Mouse (Mus musculus): ENCODE measurements around the gene Tstd2.
A peak's percentile ranks its signal among the peaks of the same experiment; 100 is the strongest.

Tstd2 gene

GRCm38 (mm10) chr4:46119514-46120094 is 18.9 kb downstream of the Tstd2 start:
- no peak for DNase-seq (ENCODE audit: low read depth)

DNA sequence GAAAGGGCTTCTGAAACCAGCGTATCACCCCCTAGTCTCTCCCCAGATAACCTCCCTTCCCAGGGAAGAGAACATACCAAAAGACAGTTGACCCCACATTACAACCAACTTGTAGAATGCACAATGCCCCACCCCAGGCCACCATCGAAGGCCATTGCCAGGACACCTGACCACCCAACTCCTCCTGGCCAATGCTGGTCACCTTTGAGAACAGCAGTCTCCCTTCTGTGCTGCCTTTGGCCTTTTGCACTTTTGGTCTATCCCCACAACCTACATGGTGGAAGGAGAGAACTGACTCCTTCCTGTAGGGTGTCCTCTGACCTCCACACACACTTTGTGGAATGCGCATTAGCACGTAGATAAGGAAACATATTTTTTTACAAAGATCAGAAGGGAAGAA is 21.0 kb downstream of the Tstd2 start:
- DNase-seq (ENCODE audit: low read depth), result no peak

DNA sequence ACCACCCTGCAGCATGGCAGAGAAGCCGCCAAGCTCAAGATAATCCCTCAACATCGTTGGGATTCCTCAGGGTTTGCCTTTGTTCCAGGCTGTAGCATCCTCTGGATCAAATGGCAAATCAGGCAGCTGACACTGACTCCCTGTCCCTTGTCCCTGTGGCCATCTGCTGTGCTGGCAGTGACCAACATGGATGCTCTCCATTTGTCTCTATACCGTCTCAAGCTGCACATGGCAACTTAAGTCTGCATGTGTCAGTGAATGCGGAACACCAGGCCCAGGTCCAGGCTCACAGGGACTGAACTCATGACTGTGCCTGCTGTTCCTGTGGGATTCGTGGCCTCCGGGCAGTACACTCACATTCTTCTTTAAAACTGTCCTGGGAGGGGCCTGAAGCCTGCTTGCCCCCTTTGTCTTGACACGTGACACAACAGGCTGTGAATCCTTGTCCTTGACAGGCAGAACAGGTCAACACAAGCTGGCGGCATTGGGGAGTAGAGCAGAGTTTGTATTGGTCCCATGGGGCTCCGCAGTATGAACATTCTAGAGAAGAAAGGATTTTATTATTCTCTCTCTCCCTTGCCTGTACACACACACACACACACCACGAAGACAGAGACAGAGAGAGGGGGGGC is 21.8 kb downstream of the Tstd2 start:
- DNase-seq (ENCODE audit: low read depth), result no peak

- no peak for DNase-seq (ENCODE audit: low read depth)
These were observed 23.2 kb downstream of the Tstd2 start for GRCm38 (mm10) chr4:46115308-46115707.

DNA sequence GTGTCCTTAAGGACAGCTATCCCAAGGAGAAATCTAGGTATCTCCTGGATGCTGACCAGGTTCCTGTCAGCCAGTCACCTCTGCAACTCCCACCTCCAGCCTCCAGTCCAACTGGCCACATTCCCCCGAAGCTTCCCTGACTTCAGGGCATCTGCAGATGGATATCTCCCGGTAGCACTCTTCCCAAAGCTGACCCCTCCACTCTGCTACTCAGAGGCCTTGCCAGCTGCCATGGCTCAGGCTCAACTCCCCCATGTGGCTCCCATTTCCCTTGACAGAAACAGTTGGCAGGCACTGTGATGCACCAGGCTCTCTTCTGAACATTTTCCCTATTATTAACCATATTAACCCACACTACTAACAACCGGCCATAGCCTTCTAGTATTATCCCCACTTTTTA is 27.1 kb downstream of the Tstd2 start:
- DNase-seq (ENCODE audit: low read depth), result no peak

DNA sequence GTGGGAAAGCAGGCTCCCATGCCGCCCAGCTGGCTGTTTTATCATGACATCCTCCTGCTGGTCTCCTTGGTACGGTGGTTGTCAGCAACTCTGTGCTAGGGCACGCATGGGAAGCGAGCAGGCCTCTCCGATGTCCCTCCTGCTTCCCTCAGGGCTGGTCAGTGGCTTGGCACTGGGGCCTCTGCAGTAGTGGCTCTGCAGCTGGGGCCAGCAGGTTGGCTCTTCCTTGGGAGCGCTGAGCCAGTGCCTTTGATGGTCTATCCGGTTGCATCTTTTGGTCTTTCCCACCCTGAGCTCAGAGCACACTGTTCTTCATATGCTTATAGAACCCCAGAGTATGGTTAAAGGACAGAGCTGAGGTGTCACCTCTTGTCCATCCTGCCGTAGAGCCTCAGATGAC is 28.4 kb downstream of the Tstd2 start:
- no peak for DNase-seq (ENCODE audit: low read depth)

- DNase-seq (ENCODE audit: low read depth), result peak; percentile 30
These were observed 36.3 kb downstream of the Tstd2 start for GRCm38 (mm10) chr4:46102078-46102769.

DNA sequence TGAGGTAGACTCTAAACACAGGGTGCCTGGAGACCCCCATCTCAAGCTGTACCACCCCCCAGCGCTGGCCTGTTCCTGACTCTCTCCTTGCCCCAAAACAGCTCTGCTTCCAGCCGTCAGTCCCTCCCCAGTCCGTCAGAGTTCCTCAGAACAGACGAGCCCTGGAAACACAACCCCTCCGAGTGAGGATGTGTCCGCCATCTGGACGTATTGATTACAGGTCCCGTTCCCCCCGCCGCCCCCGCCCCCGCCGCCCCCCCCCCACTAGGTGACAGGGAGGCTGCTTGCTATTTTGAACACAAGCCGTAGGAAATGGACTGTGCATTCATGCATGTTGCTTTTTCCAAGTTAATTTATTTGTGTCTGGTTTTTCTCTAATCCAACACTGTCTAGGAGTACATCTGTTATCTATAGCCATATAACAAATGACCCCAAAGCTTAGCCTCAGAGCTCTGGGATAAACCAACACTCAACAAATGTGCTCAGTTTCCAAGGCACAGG is 37.2 kb downstream of the Tstd2 start:
- DNase-seq (ENCODE audit: low read depth), result no peak

DNA sequence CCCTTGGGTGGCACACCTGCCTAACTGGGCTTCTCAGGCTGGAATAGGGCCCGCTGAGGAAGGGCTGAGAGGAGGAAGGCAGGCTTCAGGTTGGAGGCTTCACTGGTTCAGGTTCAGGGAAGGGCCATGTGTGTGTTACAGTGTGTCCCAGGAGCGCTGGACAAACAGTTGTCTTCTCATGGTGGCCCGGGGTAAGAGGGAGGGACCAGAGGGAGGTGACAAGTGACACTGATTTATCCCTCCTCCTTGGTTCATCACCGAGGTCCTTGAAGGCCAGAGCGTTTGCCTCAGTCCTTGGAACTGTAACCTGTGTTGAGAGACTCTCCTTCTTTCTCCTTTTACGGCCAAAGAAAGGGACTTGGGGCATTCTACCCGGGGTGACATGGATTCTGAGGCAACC is 38.0 kb downstream of the Tstd2 start:
- DNase-seq (ENCODE audit: low read depth), result no peak

- no peak for DNase-seq (ENCODE audit: low read depth)
These were observed 39.4 kb downstream of the Tstd2 start for GRCm38 (mm10) chr4:46099132-46099531.

DNA sequence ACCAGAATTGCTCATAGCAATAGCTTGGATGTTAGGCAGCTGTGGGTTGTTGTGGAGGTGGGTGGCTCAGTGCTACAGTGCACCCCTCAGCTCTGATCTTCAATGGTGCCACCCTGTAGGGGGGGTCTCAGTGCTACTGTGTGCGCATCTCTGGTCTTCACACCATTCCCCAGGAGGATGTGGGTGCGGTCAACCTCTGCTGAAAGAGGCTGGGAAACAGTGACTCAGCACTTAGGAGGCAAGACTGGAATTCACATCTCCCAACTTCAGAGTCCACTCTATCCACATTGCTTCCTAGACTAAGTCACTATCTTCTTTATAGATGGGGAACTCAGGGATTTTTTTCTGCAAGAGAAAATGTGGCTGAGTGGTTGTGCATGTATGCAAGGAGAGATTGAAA is 40.9 kb downstream of the Tstd2 start:
- DNase-seq (ENCODE audit: low read depth), result peak; percentile 14

DNA sequence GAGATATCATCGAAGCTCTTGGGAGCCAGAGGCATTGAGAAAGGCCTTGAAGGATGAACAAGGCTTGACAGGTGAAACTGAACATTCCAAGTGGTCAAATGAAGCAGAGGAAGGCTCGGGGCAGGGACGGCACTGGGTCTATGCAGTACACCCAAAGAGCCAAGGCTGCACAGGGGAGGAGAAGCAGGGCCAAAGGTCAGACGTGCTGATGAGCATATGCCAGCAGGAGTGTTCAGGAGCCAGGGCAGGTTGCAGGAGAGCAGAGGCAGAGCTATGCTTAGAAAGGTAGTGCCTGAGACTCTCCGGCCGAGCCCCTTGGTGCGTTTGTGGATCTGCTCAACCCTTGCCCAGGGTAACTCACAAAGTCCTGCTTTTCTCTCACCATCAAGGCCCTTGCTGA is 41.9 kb downstream of the Tstd2 start:
- DNase-seq (ENCODE audit: low read depth), result no peak

DNA sequence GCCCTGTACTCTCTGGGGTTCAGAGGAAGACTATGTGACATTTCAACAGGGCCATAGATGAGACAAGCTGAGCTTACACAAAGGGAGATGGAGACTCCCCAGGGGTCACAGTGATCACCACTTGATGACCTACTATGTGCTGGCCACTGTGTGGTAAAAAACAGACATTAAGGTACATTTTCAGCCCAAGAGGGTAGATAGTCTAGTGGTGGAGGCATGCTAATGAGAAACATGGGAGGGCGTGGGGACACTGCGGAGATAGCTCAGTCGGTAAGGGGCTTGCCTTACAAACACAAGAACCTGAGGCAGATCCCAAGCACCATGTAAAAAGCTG is 42.7 kb downstream of the Tstd2 start:
- DNase-seq (ENCODE audit: low read depth), result no peak

DNA sequence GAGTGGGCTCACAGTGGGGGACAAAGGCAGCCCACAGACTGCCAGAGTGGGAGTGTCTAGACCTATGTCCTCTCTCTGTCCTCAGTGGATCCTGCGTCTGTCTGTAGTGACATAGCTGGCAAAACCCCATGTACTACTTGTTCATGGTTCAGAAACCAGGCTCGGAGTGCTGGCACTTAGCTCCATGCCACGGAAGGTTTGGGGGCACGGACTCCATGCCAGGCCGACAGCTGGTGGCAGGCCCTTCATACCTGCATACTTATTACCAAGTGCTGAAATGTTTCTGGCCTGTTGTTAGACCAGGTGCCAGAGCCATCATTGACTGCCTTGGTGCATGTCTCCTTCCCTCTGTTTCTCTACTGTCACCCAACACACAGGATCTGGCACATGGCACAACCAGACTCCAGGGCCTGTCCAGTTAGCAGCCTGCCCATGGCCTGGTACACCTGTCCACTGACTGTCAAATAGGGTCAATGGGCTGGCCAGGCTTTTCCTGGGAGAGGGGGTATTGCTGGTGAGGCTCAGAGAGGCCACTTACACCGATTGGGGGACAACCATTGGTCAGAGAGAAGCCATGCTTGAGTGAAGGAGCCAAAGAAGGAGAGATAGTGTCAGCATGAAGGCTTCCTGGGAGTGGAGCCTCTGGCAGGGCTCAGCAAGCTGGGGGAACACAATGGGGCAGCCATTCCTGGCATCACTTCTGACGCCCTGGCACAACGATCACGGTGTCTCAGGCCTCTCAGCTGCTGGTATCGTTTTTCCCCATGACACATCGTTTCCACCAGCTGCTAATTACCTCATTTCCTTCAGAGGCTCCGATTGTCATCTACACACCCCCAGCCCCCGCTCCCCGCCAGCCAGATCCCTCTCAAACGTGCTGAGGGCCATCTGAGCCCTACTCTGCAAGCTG is 43.3 kb downstream of the Tstd2 start:
- DNase-seq (ENCODE audit: low read depth), result peak; percentile 73

- peak; percentile 82 for DNase-seq (ENCODE audit: low read depth)
These were observed 45.9 kb downstream of the Tstd2 start for GRCm38 (mm10) chr4:46092429-46093076.

DNA sequence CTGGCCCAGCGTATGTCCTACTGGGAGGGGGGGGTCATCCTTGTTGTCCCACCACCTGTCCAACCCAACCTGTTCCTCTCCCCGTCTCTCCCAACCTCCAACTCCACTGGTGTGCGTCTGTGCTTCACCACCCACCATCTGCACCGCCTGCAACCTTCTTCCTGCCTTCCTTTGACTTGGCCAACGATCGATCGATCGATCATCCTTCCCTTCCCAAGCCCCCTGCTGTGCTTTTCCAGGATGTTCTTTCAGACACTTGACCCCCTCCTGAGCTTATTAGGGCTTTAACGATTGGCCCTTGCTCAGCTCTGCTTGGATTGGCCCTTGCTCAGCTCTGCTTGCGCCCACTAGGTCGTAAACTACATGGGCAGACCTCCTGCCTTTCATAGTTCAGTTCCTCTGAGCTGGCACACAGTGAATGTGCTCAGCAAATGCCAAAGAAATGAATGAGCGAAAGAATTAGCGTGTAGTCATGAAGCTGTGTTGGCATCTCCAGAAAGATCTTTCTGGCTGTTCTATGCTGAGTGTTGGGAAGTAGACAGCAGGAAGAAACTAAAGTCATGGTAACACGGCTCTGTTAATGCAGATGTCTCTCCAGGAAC is 48.9 kb downstream of the Tstd2 start:
- no peak for DNase-seq (ENCODE audit: low read depth)

- peak; percentile 77 for DNase-seq (ENCODE audit: low read depth)
These were observed 50.6 kb downstream of the Tstd2 start for GRCm38 (mm10) chr4:46087852-46088251.

GRCm38 (mm10) chr4:46087427-46087771 is 51.1 kb downstream of the Tstd2 start:
- DNase-seq (ENCODE audit: low read depth), result no peak

GRCm38 (mm10) chr4:46086718-46087426 is 51.6 kb downstream of the Tstd2 start:
- peak; percentile 8 for DNase-seq (ENCODE audit: low read depth)

DNA sequence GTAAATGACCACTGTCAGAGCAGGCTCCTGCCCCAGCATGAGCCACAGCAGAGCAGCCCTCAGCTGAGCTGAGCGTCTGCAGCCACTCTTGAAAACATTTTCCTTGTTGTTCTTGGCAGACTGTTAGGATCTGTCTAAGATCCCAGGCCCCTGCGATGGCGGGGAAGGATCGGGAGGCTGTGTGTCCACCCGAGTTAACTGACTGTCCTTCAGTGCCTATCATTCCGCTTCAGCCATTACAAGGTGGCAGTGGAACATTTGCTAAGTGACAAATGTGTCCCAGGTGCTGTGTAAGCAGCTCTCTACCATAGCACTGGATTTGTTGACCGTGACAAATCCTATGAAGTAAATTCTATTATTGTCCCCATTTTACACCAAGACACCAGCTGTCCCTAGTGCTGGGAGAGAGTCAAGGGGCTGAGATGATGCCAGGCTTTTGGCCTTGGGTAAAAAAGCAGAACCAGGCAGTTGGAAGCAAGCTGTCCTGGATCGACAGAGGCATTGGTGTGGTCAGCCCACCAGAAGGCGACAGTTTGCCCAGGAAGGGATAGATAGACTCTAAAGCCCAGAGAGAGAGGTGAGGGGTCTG is 53.2 kb downstream of the Tstd2 start:
- DNase-seq (ENCODE audit: low read depth), result no peak
